Mouse (Mus musculus): ENCODE data around the gene Mrrf. TPM values are rescaled to one million over a fixed set of nuclear protein-coding genes. Genes with fewer than 3 reads are reported as not detected.

The Mrrf gene
- polyA plus RNA-seq (2014; fragmentation: Nextera tagmentation; extraction: Ambion mirVana), result 35.1 and 38.0 TPM in 2 replicates

DNA sequence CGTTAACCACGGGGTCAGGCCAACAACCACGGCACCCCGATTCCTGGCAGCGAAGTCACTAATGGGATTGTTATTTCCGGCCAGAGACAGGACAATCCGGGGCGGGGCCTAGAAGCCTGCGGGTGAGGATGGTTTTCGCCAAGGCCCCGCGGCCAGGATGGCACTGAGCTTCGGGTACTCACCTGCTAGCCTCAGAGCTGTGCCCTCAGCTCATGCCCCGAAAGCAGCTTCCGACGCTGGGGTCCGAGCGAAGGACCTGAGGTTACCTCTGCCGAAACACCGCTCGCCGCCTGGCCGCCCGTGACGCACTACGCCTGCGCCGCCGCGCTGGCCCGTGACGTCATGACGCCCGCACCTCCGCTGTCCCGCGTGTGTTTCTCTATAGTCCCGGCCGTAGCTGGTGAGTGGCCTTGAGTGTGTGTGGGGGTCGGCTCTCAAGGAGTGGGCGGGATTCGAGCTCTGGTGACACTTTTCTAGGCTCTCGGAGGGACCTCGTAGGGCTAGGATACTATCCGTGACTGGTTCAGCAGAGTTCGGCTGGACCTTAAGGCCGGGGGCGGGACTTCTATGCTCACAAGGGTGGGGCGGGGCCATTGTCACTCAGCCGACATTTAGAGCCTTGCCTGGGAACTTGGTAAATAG, at the start of gene Mrrf, which contains the start of gene Rbm18:
Mrrf (plus strand) TSS at position 90 of the 642 bp plus-strand sequence.
Rbm18 (minus strand) TSS at position 474 of the 642 bp plus-strand sequence.
- Histone ChIP-seq H3K9me3 (ENCODE audit: control insufficient read depth, low read length) (no peaks in the 10 kb centered on the region), H3K36me3 (ENCODE audit: control insufficient read depth, insufficient read depth, low read length) (peaks cover 28% of the 10 kb centered on the region), H3K4me2 (ENCODE audit: low read depth, low read length) (peak within 1 kb of the TSS; percentile 62), H3K4me1 (ENCODE audit: control insufficient read depth, insufficient read depth, low read length) (peaks cover 7% of the 10 kb centered on the region; the same call in 1 of the 2 replicates), H3K4me3 (ENCODE audit: low read depth, low read length) (peak within 1 kb of the TSS; percentile 61), H3K9ac (ENCODE audit: low read depth, low read length) (peak within 1 kb of the TSS; percentile 78), H3K27ac (replicated peaks; ENCODE audit: low read depth, low read length) (peak within 1 kb of the TSS; percentile 83), H3K27me3 (replicated peaks; ENCODE audit: control insufficient read depth, insufficient read depth, low read length) (no peaks in the 10 kb centered on the region)
- peak; percentile 97 for ATAC-seq (ENCODE audit: low read depth)
- whole genome bisulfite sequencing, result under 1% methylated on average over 27 of the region's 50 CpGs
- DNase-seq (ENCODE audit: low spot score), result peak; percentile 95

DNA sequence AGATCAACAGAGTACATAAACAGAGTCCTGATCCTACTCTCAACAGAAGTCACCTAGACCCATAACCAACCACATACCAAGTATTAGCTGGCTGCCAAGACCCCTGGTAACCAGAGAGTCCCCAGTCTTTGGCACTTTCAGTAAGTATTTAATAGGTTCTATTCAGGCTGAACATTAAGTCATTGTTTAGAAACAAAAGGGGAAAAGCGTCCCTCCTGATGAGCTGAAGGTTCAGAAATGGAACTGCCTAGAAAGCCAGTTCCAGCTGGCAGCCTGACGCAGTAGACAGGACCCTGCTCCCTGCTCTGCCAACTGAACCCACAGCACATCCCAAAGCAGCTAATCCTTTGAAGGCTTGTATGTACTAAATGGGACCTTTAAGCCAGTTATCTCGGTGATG, 47.0 kb upstream of the Mrrf start:
- Histone ChIP-seq H3K27ac (replicated peaks; ENCODE audit: low read depth, low read length) (no peak overlapping the region), H3K4me1 (ENCODE audit: control insufficient read depth, insufficient read depth, low read length) (peaks cover 15% of the 10 kb centered on the region), H3K9me3 (ENCODE audit: control insufficient read depth, low read length) (no peaks in the 10 kb centered on the region), H3K9ac (ENCODE audit: low read depth, low read length) (no peak overlapping the region), H3K4me2 (ENCODE audit: low read depth, low read length) (no peak overlapping the region), H3K36me3 (ENCODE audit: control insufficient read depth, insufficient read depth, low read length) (0 out of 2 replicates have a peak, but pooled peaks cover 6% of the 10 kb centered on the region), H3K4me3 (ENCODE audit: low read depth, low read length) (no peak overlapping the region), H3K27me3 (replicated peaks; ENCODE audit: control insufficient read depth, insufficient read depth, low read length) (peaks cover 65% of the 10 kb centered on the region)
- 58% methylated on average over 3 of the region's 3 CpGs for WGBS
- ATAC-seq (ENCODE audit: low read depth) (no peak), DNase-seq (ENCODE audit: low spot score) (no peak)

DNA sequence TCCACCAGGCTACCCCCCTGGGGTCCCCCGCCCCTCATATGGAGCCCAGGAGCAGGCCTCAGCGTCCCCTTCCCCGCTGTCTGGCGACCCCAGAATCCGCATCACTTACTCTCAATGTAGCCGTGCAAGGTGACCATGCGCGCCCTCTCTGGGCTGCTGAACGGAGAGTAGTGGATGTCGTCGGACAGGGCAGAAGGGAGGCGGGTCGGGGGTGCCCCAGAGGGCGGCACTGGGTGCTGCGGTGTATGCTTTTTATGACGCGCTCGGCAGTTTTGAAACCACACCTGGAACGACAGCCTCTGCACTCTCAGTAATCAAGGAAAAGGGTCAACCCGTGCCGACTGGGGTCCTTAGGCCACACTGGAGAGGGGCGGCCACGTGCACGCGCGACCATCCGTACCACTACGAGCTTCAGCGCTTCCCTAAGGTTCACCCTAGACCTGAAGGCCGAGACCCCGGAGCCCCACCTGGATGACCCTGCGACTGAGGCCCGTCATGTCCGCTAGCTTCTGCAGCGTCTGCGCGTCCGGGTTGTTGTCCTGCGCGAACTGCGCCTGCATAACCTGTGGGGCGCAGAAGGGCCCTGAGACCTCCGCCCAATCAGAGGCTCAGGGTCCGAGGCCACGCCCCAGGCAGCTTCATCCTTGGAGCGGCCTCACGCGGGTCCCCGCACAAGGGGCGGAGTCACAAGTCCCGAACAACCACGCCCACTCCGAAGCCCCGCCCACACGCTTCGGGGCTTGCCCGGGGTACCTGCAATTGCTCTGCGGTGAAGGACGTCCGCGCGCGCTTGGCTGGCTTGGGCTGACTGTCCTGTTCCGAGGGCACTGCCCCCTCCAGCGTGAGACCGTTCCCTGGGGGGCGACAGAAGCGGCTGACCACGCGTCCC, 45.1 kb upstream of the Mrrf start:
- no peaks in the 10 kb centered on the region for H3K9me3 ChIP-seq (ENCODE audit: control insufficient read depth, low read length)
- 0 out of 2 replicates have a peak, but pooled peaks cover 6% of the 10 kb centered on the region for H3K36me3 ChIP-seq (ENCODE audit: control insufficient read depth, insufficient read depth, low read length)
- H3K4me3 ChIP-seq (ENCODE audit: low read depth, low read length), result peak overlapping the region; percentile 47
- peak overlapping the region; percentile 63 for H3K4me2 ChIP-seq (ENCODE audit: low read depth, low read length)
- 0 out of 2 replicates have a peak overlapping the region, but pooled peaks have one; percentile 24 for H3K27ac ChIP-seq (replicated peaks; ENCODE audit: low read depth, low read length)
- H3K4me1 ChIP-seq (ENCODE audit: control insufficient read depth, insufficient read depth, low read length), result peaks cover 15% of the 10 kb centered on the region
- peaks cover 85% of the 10 kb centered on the region for H3K27me3 ChIP-seq (replicated peaks; ENCODE audit: control insufficient read depth, insufficient read depth, low read length)
- whole genome bisulfite sequencing, result 6% methylated on average over 50 of the region's 70 CpGs
- H3K9ac ChIP-seq (ENCODE audit: low read depth, low read length), result peak overlapping the region; percentile 51
- DNase-seq (ENCODE audit: low spot score) (peak; percentile 84), ATAC-seq (ENCODE audit: low read depth) (peak; percentile 90)

DNA sequence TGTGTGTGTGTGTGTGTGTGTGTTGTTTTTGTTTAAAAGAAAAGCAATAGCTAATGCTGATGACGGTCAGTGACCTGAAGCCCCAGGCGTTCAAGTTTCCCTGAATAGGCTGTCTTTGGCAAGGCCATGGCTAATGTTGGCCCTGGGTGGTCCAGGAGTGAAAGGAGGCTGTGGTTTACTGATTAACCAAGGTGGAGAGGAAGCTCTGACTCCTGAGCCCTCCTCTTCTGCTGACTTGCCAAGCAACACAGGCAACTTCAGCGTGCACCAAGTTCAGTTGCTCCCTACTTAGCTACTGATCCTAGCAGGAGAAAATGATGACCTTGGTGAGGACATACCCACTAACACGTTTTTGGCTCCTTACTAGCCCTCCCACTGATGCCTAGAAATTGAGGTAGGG, 43.4 kb upstream of the Mrrf start:
- no peak for ATAC-seq (ENCODE audit: low read depth)
- WGBS, result 6% methylated on average over 4 of the region's 4 CpGs

DNA sequence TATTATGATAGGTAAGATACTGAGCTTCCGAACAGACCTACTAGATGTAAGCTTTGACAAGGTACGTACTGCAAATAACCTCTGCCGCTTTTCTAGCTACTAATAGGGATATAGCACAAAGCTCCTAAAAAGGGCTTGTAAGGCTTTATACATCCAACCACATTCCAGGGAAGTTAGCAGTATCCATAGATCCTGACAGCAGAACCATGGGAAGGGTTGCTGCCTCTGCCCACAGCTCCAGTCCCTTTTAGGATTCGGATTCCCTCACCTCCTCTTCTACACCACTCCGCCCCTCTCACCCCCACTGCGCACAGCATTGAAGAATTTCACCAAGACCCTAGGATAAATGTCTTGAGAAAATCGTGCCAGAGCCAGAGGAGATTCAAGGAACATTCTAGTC, 42.9 kb upstream of the Mrrf start:
- Histone ChIP-seq H3K27ac (replicated peaks; ENCODE audit: low read depth, low read length) (no peak overlapping the region), H3K4me1 (ENCODE audit: control insufficient read depth, insufficient read depth, low read length) (peaks cover 15% of the 10 kb centered on the region), H3K9ac (ENCODE audit: low read depth, low read length) (no peak overlapping the region), H3K4me3 (ENCODE audit: low read depth, low read length) (no peak overlapping the region), H3K36me3 (ENCODE audit: control insufficient read depth, insufficient read depth, low read length) (0 out of 2 replicates have a peak, but pooled peaks cover 6% of the 10 kb centered on the region), H3K9me3 (ENCODE audit: control insufficient read depth, low read length) (no peaks in the 10 kb centered on the region), H3K27me3 (replicated peaks; ENCODE audit: control insufficient read depth, insufficient read depth, low read length) (peaks cover 96% of the 10 kb centered on the region), H3K4me2 (ENCODE audit: low read depth, low read length) (no peak overlapping the region)
- 28% methylated on average over 7 of the region's 7 CpGs for WGBS
- no peak for ATAC-seq (ENCODE audit: low read depth)
- no peak for DNase-seq (ENCODE audit: low spot score)

More for the DNA sequence above, 43.4 kb upstream of the Mrrf start:
- Histone ChIP-seq H3K4me2 (ENCODE audit: low read depth, low read length) (no peak overlapping the region), H3K27me3 (replicated peaks; ENCODE audit: control insufficient read depth, insufficient read depth, low read length) (peaks cover 91% of the 10 kb centered on the region), H3K4me1 (ENCODE audit: control insufficient read depth, insufficient read depth, low read length) (peaks cover 15% of the 10 kb centered on the region), H3K27ac (replicated peaks; ENCODE audit: low read depth, low read length) (peak overlapping the region; percentile 28; the same call in 1 of the 2 replicates), H3K36me3 (ENCODE audit: control insufficient read depth, insufficient read depth, low read length) (0 out of 2 replicates have a peak, but pooled peaks cover 6% of the 10 kb centered on the region), H3K4me3 (ENCODE audit: low read depth, low read length) (no peak overlapping the region), H3K9ac (ENCODE audit: low read depth, low read length) (no peak overlapping the region), H3K9me3 (ENCODE audit: control insufficient read depth, low read length) (no peaks in the 10 kb centered on the region)
- DNase-seq (ENCODE audit: low spot score), result no peak

DNA sequence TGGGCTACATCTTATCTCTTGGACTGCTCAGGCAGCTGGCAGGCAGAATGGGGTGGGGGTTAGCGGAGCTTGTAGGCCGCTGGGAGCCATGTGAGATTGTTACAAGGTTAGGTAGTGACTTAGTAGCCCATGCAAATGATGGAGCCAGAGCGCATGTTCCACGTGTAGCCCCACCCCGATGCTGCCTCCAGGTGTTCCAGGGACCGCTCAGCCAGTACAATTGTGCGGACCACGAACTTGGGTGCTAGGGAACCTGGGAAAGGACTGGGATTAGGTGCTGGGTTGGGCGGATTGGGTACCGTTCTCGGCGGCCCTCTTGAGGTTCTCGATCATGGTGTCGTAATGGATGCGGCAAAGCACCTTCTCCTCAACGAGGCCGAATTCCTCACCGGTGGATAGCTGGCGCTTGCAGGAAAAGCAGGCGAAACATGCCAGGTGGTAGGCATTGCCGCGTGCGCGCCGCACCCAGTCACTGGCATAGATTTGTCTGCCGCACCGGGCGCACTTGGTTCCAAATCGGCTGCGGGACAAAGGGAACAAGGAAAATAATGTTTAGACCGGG, 42.2 kb upstream of the Mrrf start:
- Histone ChIP-seq H3K4me1 (ENCODE audit: control insufficient read depth, insufficient read depth, low read length) (peaks cover 15% of the 10 kb centered on the region), H3K27me3 (replicated peaks; ENCODE audit: control insufficient read depth, insufficient read depth, low read length) (peaks cover 99% of the 10 kb centered on the region), H3K36me3 (ENCODE audit: control insufficient read depth, insufficient read depth, low read length) (0 out of 2 replicates have a peak, but pooled peaks cover 6% of the 10 kb centered on the region), H3K27ac (replicated peaks; ENCODE audit: low read depth, low read length) (no peak overlapping the region), H3K9me3 (ENCODE audit: control insufficient read depth, low read length) (no peaks in the 10 kb centered on the region), H3K9ac (ENCODE audit: low read depth, low read length) (no peak overlapping the region), H3K4me3 (ENCODE audit: low read depth, low read length) (no peak overlapping the region), H3K4me2 (ENCODE audit: low read depth, low read length) (no peak overlapping the region)
- 9% methylated on average over 31 of the region's 31 CpGs for WGBS
- no peak for DNase-seq (ENCODE audit: low spot score)
- no peak for ATAC-seq (ENCODE audit: low read depth)

DNA sequence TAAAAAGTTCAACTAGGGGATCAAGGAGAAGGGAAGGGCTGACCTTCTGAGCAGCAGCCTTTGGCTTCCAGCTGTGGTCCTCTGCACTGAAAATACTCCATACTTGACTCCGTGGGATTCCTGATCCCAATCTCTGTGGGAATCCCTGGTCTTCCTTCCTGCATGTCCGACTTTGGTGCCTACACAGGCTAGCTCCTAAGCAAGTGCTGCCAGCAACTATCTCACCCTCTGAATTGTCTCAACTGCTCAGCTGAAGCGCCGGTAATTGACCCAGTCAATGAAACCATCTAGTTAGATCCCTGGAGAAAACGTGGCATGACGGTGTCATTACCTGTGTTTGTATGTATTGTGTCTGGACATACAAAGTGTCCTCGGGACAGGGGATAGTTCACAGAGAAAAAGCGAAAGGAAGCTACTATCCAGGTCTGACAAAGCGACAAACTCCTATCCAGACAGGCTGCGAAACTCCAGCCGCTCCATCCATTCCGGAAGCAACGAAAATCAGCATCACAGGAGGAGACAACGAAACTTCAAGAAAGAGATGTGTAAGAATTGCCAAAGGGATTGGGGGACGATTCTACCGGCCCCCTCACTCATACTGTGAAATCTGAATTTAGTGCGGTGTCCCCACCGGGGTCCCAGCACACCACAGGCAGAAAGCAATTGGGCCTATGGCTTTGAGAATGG, 38.9 kb upstream of the Mrrf start:
- Histone ChIP-seq H3K4me2 (ENCODE audit: low read depth, low read length) (peak overlapping the region; percentile 34), H3K9me3 (ENCODE audit: control insufficient read depth, low read length) (no peaks in the 10 kb centered on the region), H3K4me1 (ENCODE audit: control insufficient read depth, insufficient read depth, low read length) (no peaks in the 10 kb centered on the region; the same call in 1 of the 2 replicates), H3K36me3 (ENCODE audit: control insufficient read depth, insufficient read depth, low read length) (no peaks in the 10 kb centered on the region), H3K27ac (replicated peaks; ENCODE audit: low read depth, low read length) (no peak overlapping the region), H3K4me3 (ENCODE audit: low read depth, low read length) (no peak overlapping the region), H3K9ac (ENCODE audit: low read depth, low read length) (0 out of 2 replicates have a peak overlapping the region, but pooled peaks have one; percentile 31), H3K27me3 (replicated peaks; ENCODE audit: control insufficient read depth, insufficient read depth, low read length) (peaks cover 100% of the 10 kb centered on the region)
- no peak for DNase-seq (ENCODE audit: low spot score)
- no peak for ATAC-seq (ENCODE audit: low read depth)
- 16% methylated on average over 18 of the region's 18 CpGs for WGBS

DNA sequence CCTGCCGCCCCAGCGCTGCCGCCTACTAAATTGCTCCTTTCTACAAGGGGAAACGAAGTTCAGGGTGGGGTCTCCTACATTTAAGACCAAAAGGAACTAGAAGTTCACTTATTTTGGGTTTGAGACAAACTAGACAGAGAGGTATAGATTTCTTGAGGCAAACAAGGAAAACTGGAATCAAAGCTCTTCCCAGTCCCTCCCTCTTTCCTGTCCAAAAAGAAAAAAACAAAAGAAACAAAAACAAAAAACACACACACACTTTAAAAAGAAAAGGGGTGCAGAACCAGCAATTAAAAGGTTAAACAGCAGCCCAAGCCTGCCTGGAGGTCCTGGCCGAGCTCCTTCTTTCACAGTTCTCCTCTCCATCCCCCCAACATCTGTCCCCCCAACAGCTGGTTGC, 38.2 kb upstream of the Mrrf start:
- no peak for DNase-seq (ENCODE audit: low spot score)
- Histone ChIP-seq H3K36me3 (ENCODE audit: control insufficient read depth, insufficient read depth, low read length) (no peaks in the 10 kb centered on the region), H3K4me3 (ENCODE audit: low read depth, low read length) (no peak overlapping the region), H3K4me2 (ENCODE audit: low read depth, low read length) (peak overlapping the region; percentile 34), H3K27ac (replicated peaks; ENCODE audit: low read depth, low read length) (no peak overlapping the region), H3K4me1 (ENCODE audit: control insufficient read depth, insufficient read depth, low read length) (peaks cover 6% of the 10 kb centered on the region), H3K9me3 (ENCODE audit: control insufficient read depth, low read length) (no peaks in the 10 kb centered on the region), H3K9ac (ENCODE audit: low read depth, low read length) (0 out of 2 replicates have a peak overlapping the region, but pooled peaks have one; percentile 31), H3K27me3 (replicated peaks; ENCODE audit: control insufficient read depth, insufficient read depth, low read length) (peaks cover 100% of the 10 kb centered on the region)
- ATAC-seq (ENCODE audit: low read depth), result no peak
- WGBS, result 11% methylated on average over 5 of the region's 5 CpGs
